Mouse (Mus musculus): ENCODE measurements at regions not wholly inside any gene's neighbourhood (a gene's known extent, or its start where the extent isn't known, plus 50 kb on each side); places are given as distances from the start of the nearest gene placed in this dataset.
"Not testable (repeated sequence)": the region's sequence is repeated elsewhere in the genome, so short reads cannot be mapped to it uniquely, and the experiment has no call there.

GRCm38 (mm10) chr13:45130516-45131249 is 52.2 kb downstream of the Gm9817 start:
- ATAC-seq (replicated peaks; ENCODE audit: insufficient number of reproducible peaks, low FRiP score, low TSS enrichment, poor library complexity, severe bottlenecking), result no peak

GRCm38 (mm10) chr13:45140616-45141015 is 62.1 kb downstream of the Gm9817 start:
- no peak for ATAC-seq (replicated peaks; ENCODE audit: insufficient number of reproducible peaks, low FRiP score, low TSS enrichment, poor library complexity, severe bottlenecking)

GRCm38 (mm10) chr13:45145129-45145528 is 66.6 kb downstream of the Gm9817 start:
- no peak for ATAC-seq (replicated peaks; ENCODE audit: insufficient number of reproducible peaks, low FRiP score, low TSS enrichment, poor library complexity, severe bottlenecking)

- ATAC-seq (replicated peaks; ENCODE audit: insufficient number of reproducible peaks, low FRiP score, low TSS enrichment, poor library complexity, severe bottlenecking), result no peak
Measured at GRCm38 (mm10) chr13:45156223-45156622, 77.7 kb downstream of the Gm9817 start.

- no peak for ATAC-seq (replicated peaks; ENCODE audit: insufficient number of reproducible peaks, low FRiP score, low TSS enrichment, poor library complexity, severe bottlenecking)
Measured at GRCm38 (mm10) chr13:45156982-45157381, 78.5 kb downstream of the Gm9817 start.

GRCm38 (mm10) chr13:45160281-45160680 is 81.8 kb downstream of the Gm9817 start:
- ATAC-seq (replicated peaks; ENCODE audit: insufficient number of reproducible peaks, low FRiP score, low TSS enrichment, poor library complexity, severe bottlenecking), result no peak

- ATAC-seq (replicated peaks; ENCODE audit: insufficient number of reproducible peaks, low FRiP score, low TSS enrichment, poor library complexity, severe bottlenecking), result no peak
Measured at GRCm38 (mm10) chr13:45164001-45164778, 85.7 kb downstream of the Gm9817 start.

GRCm38 (mm10) chr13:45165159-45165558 is 86.7 kb downstream of the Gm9817 start:
- no peak for ATAC-seq (replicated peaks; ENCODE audit: insufficient number of reproducible peaks, low FRiP score, low TSS enrichment, poor library complexity, severe bottlenecking)

GRCm38 (mm10) chr13:45169716-45170115 is 91.2 kb downstream of the Gm9817 start:
- no peak for ATAC-seq (replicated peaks; ENCODE audit: insufficient number of reproducible peaks, low FRiP score, low TSS enrichment, poor library complexity, severe bottlenecking)

GRCm38 (mm10) chr13:45173139-45173538 is 94.6 kb downstream of the Gm9817 start:
- no peak for ATAC-seq (replicated peaks; ENCODE audit: insufficient number of reproducible peaks, low FRiP score, low TSS enrichment, poor library complexity, severe bottlenecking)

- ATAC-seq (replicated peaks; ENCODE audit: insufficient number of reproducible peaks, low FRiP score, low TSS enrichment, poor library complexity, severe bottlenecking), result not testable (repeated sequence)
Measured at GRCm38 (mm10) chr13:45175711-45176205, 97.3 kb downstream of the Gm9817 start.

- ATAC-seq (replicated peaks; ENCODE audit: insufficient number of reproducible peaks, low FRiP score, low TSS enrichment, poor library complexity, severe bottlenecking), result no peak
Measured at GRCm38 (mm10) chr13:45181529-45182230, 103.2 kb downstream of the Gm9817 start.

GRCm38 (mm10) chr13:45189389-45189788 is 110.9 kb downstream of the Gm9817 start:
- ATAC-seq (replicated peaks; ENCODE audit: insufficient number of reproducible peaks, low FRiP score, low TSS enrichment, poor library complexity, severe bottlenecking), result no peak

GRCm38 (mm10) chr13:45190151-45190550 is 111.7 kb downstream of the Gm9817 start:
- ATAC-seq (replicated peaks; ENCODE audit: insufficient number of reproducible peaks, low FRiP score, low TSS enrichment, poor library complexity, severe bottlenecking), result no peak

GRCm38 (mm10) chr13:45192079-45192478 is 113.6 kb downstream of the Gm9817 start:
- no peak for ATAC-seq (replicated peaks; ENCODE audit: insufficient number of reproducible peaks, low FRiP score, low TSS enrichment, poor library complexity, severe bottlenecking)

GRCm38 (mm10) chr13:45195562-45195961 is 117.1 kb downstream of the Gm9817 start:
- no peak for ATAC-seq (replicated peaks; ENCODE audit: insufficient number of reproducible peaks, low FRiP score, low TSS enrichment, poor library complexity, severe bottlenecking)

- ATAC-seq (replicated peaks; ENCODE audit: insufficient number of reproducible peaks, low FRiP score, low TSS enrichment, poor library complexity, severe bottlenecking), result no peak
Measured at GRCm38 (mm10) chr13:45196363-45196762, 117.9 kb downstream of the Gm9817 start.

GRCm38 (mm10) chr13:45200511-45201120 is 122.1 kb downstream of the Gm9817 start:
- no peak for ATAC-seq (replicated peaks; ENCODE audit: insufficient number of reproducible peaks, low FRiP score, low TSS enrichment, poor library complexity, severe bottlenecking)

- no peak for ATAC-seq (replicated peaks; ENCODE audit: insufficient number of reproducible peaks, low FRiP score, low TSS enrichment, poor library complexity, severe bottlenecking)
Measured at GRCm38 (mm10) chr13:45204856-45205255, 126.4 kb downstream of the Gm9817 start.
